Comparison of ENCODE assay signal across 10 mouse cellular contexts in the genomic region with DNA sequence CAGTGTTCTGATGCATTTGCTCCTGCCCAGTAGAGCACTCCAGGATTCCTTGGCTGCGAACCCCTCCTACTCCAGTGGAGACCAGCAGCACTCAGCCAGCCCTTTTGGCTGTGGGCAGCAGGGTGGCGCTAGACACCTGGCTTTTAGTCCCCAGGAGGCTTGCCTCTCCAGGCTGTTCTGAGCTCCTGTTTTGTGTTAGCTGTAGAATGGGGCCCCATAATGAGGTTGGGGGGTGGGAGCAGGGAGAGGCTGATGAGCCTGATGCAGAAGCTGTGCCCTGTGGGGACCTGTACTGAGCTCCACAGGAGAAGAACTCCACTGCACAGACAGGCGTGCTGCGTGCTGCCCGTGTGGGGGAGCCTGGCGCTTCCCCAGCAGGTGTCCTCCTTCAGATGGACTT. TPM values are rescaled to one million over a fixed set of nuclear protein-coding genes. Genes with fewer than 3 reads are reported as not detected.
A peak's percentile ranks its signal among the peaks of the same experiment; 100 is the strongest.
DNase-seq lines count a peak whose midpoint lies in the region; ATAC-seq lines count a peak whose summit lies in the region.
"Had no signal": no experiment of that assay in that cellular context is flagged by ENCODE, and none has a peak within 500 bp of the region (broad histone marks: within the 10 kb centered on the region; RNA-seq: fewer than 3 reads in every experiment).

No protein-coding gene starts in this region.

- no peak overlapping the region for H3K4me2 ChIP-seq in hindbrain, embryonic 14.5 days (replicated peaks)

- H3K9me3 ChIP-seq in hindbrain, embryonic 14.5 days (ENCODE audit: control insufficient read depth, low read length): no peaks in the 10 kb centered on the region

- no peak overlapping the region for H3K27ac ChIP-seq in hindbrain, embryonic 14.5 days
- H3K27ac ChIP-seq: macrophage had no signal

- 9% methylated on average over 6 of the region's 6 CpGs for WGBS in hindbrain, embryonic 14.5 days

- 0 out of 2 replicates have a peak overlapping the region, but pooled peaks have one; percentile 22 for H3K9ac ChIP-seq in hindbrain, embryonic 14.5 days

- no peak overlapping the region for H3K4me3 ChIP-seq in hindbrain, embryonic 14.5 days (replicated peaks; ENCODE audit: low read length)

- H3K36me3 ChIP-seq in hindbrain, embryonic 14.5 days (replicated peaks; ENCODE audit: control insufficient read depth, insufficient read depth): no peaks in the 10 kb centered on the region

- DNase-seq in cerebellum, adult 9-10 months: peak; percentile 19
- no peak for DNase-seq in cerebellum, adult 11-12 months
- DNase-seq in right cerebral cortex, adult 2 months (ENCODE audit: low spot score in 2 of 2): peak; percentile 39 to 40
- no peak for DNase-seq in right cerebral cortex, postnatal 36 days (ENCODE audit: low spot score in 2 of 2)
- peak; percentile 54 for DNase-seq in hindbrain, embryonic 14.5 days (ENCODE audit: low spot score)
- DNase-seq in lung, postnatal 36 days: peak; percentile 12

- ATAC-seq in hindbrain, embryonic 14.5 days (ENCODE audit: low FRiP score): peak; percentile 59
- no peak for ATAC-seq in megakaryocyte, adult 5-6 weeks (ENCODE audit: poor library complexity, severe bottlenecking)
- ATAC-seq in inflammation-experienced regulatory T-cells, adult 6 months: no peak

- H3K27me3 ChIP-seq in hindbrain, embryonic 14.5 days (ENCODE audit: control insufficient read depth, insufficient read depth, low read length): no peaks in the 10 kb centered on the region
- H3K27me3 ChIP-seq: CH12.LX had no signal

- peaks cover 28% of the 10 kb centered on the region for H3K4me1 ChIP-seq in hindbrain, embryonic 14.5 days (replicated peaks; ENCODE audit: control insufficient read depth, insufficient read depth, low read length)

RNA-seq across cellular contexts. Expression of gene Wars, which starts 59.9 kb away (rescaled TPM):
- 101 and 111 TPM in 2 replicates for polyA plus RNA-seq in hindbrain, embryonic 14.5 days (2014; fragmentation: Nextera tagmentation; extraction: Ambion mirVana)
- total RNA-seq in megakaryocyte, adult 5-6 weeks (2015): 20.0 and 22.6 TPM in 2 replicates
- 47.8 and 51.9 TPM in 2 replicates for total RNA-seq in megakaryocyte, adult 5-6 weeks (2017)
- polyA plus RNA-seq in inflammation-experienced regulatory T-cells, adult 6 months (2017; shearing (Covaris generic)): 10 to 100 TPM; 47.8 to 53.4 (median 48.0) TPM

Comparison
In these comparisons a context has a peak if more than half of its experiments do, and no peak if none do; other contexts are left out.
1. DNase-seq: peak in cerebellum, adult 9-10 months (single experiment), right cerebral cortex, adult 2 months (2 of 2), hindbrain, embryonic 14.5 days (single experiment) and lung, postnatal 36 days (single experiment); none in cerebellum, adult 11-12 months (single experiment) and right cerebral cortex, postnatal 36 days (0 of 2).